Comparison of ENCODE assay signal across 10 mouse cellular contexts in the genomic region with DNA sequence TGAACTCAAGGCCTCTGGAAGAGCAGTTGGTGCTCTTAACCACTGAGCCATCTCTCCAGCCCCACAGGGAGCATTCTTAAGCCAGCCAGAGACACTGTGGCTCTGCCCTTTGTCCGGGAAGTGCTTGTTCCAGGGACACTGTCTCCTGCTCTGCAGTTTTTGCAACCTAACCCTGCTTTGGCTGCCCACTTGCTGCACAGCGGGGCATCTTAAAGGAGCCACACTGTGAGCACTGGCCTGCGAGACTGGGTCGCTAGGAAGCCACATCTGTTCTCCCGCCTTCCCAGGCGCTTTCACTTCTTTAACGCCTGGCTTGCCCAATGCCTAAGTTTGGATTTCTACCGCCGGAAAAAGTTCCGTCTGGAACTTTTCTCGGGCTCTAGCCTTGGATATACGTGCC. TPM values are rescaled to one million over a fixed set of nuclear protein-coding genes. Genes with fewer than 3 reads are reported as not detected.
A peak's percentile ranks its signal among the peaks of the same experiment; 100 is the strongest.
DNase-seq lines count a peak whose midpoint lies in the region; ATAC-seq lines count a peak whose summit lies in the region.
"Had no signal": no experiment of that assay in that cellular context is flagged by ENCODE, and none has a peak within 500 bp of the region (broad histone marks: within the 10 kb centered on the region; RNA-seq: fewer than 3 reads in every experiment).

No protein-coding gene starts in this region.

- DNase-seq in embryo, embryonic 11 days = peak; percentile 21
- DNase-seq in embryo, embryonic 10.5 days (ENCODE audit: low spot score) = no peak
- no peak for DNase-seq in heart, postnatal 10 days
- no peak for DNase-seq in midbrain, embryonic 14.5 days
- DNase-seq in thymus, postnatal 25 days = no peak
- DNase-seq: kidney, adult 2 months had no signal

- intact Hi-C loops in heart, postnatal 10 days (cut with DNase I) = no loop called here

- peak overlapping the region; percentile 36 for H3K4me2 ChIP-seq in heart, embryonic 15.5 days
- peak overlapping the region; percentile 9; the same call in 1 of the 2 replicates for H3K4me2 ChIP-seq in midbrain, embryonic 12.5 days (replicated peaks)
- no peak overlapping the region for H3K4me2 ChIP-seq in midbrain, embryonic 14.5 days (ENCODE audit: low read length)
- H3K4me2 ChIP-seq in neural tube, embryonic 15.5 days = peak overlapping the region; percentile 13; the same call in 1 of the 2 replicates

- 26% methylated on average over 12 of the region's 12 CpGs for WGBS in heart, embryonic 15.5 days
- 21% methylated on average over 12 of the region's 12 CpGs for WGBS in midbrain, embryonic 12.5 days
- 19% methylated on average over 12 of the region's 12 CpGs for WGBS in midbrain, embryonic 14.5 days
- 27% methylated on average over 12 of the region's 12 CpGs for WGBS in neural tube, embryonic 15.5 days

- H3K9ac ChIP-seq in heart, embryonic 15.5 days = no peak overlapping the region
- H3K9ac ChIP-seq in midbrain, embryonic 12.5 days (replicated peaks) = no peak overlapping the region
- H3K9ac ChIP-seq in midbrain, embryonic 14.5 days (replicated peaks; ENCODE audit: low read length) = no peak overlapping the region
- no peak overlapping the region for H3K9ac ChIP-seq in neural tube, embryonic 15.5 days (replicated peaks)

- ATAC-seq in heart, embryonic 15.5 days (replicated peaks; ENCODE audit: insufficient number of reproducible peaks, insufficient read depth, low FRiP score, low read depth) = no peak
- no peak for ATAC-seq in midbrain, embryonic 12.5 days (ENCODE audit: low FRiP score, low read depth)
- no peak for ATAC-seq in midbrain, embryonic 14.5 days (ENCODE audit: low FRiP score, low TSS enrichment)
- ATAC-seq in neural tube, embryonic 15.5 days (ENCODE audit: low FRiP score) = no peak

- no peaks in the 10 kb centered on the region for H3K36me3 ChIP-seq in heart, embryonic 15.5 days
- H3K36me3 ChIP-seq in midbrain, embryonic 12.5 days = no peaks in the 10 kb centered on the region
- H3K36me3 ChIP-seq in midbrain, embryonic 14.5 days (ENCODE audit: control insufficient read depth, insufficient read depth, low read length) = no peaks in the 10 kb centered on the region
- H3K36me3 ChIP-seq in neural tube, embryonic 15.5 days = no peaks in the 10 kb centered on the region

- peaks cover 3% of the 10 kb centered on the region; the same call in 1 of the 2 replicates for H3K4me1 ChIP-seq in heart, embryonic 15.5 days (replicated peaks)
- H3K4me1 ChIP-seq in midbrain, embryonic 12.5 days = no peaks in the 10 kb centered on the region
- no peaks in the 10 kb centered on the region for H3K4me1 ChIP-seq in midbrain, embryonic 14.5 days (ENCODE audit: control insufficient read depth, insufficient read depth, low read length)
- H3K4me1 ChIP-seq in neural tube, embryonic 15.5 days = no peaks in the 10 kb centered on the region

- no peaks in the 10 kb centered on the region for H3K27me3 ChIP-seq in heart, embryonic 15.5 days
- no peaks in the 10 kb centered on the region for H3K27me3 ChIP-seq in midbrain, embryonic 12.5 days
- H3K27me3 ChIP-seq in midbrain, embryonic 14.5 days (ENCODE audit: control insufficient read depth, insufficient read depth, low read length) = no peaks in the 10 kb centered on the region
- H3K27me3 ChIP-seq in neural tube, embryonic 15.5 days (replicated peaks) = no peaks in the 10 kb centered on the region

- no peak overlapping the region for H3K4me3 ChIP-seq in heart, embryonic 15.5 days
- no peak overlapping the region for H3K4me3 ChIP-seq in midbrain, embryonic 12.5 days
- no peak overlapping the region for H3K4me3 ChIP-seq in midbrain, embryonic 14.5 days (replicated peaks; ENCODE audit: low read depth, low read length)
- H3K4me3 ChIP-seq in neural tube, embryonic 15.5 days (replicated peaks) = no peak overlapping the region
- H3K4me3 ChIP-seq: layer of hippocampus, adult 2 months had no signal

- no peak overlapping the region for H3K27ac ChIP-seq in heart, embryonic 15.5 days
- H3K27ac ChIP-seq in midbrain, embryonic 12.5 days (replicated peaks) = no peak overlapping the region
- no peak overlapping the region for H3K27ac ChIP-seq in midbrain, embryonic 14.5 days (replicated peaks; ENCODE audit: low read depth, low read length)
- H3K27ac ChIP-seq in neural tube, embryonic 15.5 days (replicated peaks) = no peak overlapping the region
- H3K27ac ChIP-seq: layer of hippocampus, adult 2 months had no signal

- no peaks in the 10 kb centered on the region for H3K9me3 ChIP-seq in heart, embryonic 15.5 days (replicated peaks)
- H3K9me3 ChIP-seq in midbrain, embryonic 12.5 days = 0 out of 2 replicates have a peak, but pooled peaks cover 1% of the 10 kb centered on the region
- H3K9me3 ChIP-seq in midbrain, embryonic 14.5 days (ENCODE audit: control insufficient read depth, low read length) = no peaks in the 10 kb centered on the region
- no peaks in the 10 kb centered on the region for H3K9me3 ChIP-seq in neural tube, embryonic 15.5 days (replicated peaks)

RNA-seq across cellular contexts. Expression of a gene that starts 17.1 kb away (rescaled TPM):
- 611 and 667 TPM in 2 replicates for polyA plus RNA-seq in heart, embryonic 15.5 days (2015; fragmentation: Nextera tagmentation; extraction: Ambion mirVana)
- 100 to 1,000 TPM; 738 to 749 TPM for total RNA-seq in heart, postnatal 10 days (2021)
- 1,324 and 1,373 TPM in 2 replicates for polyA plus RNA-seq in midbrain, embryonic 12.5 days (2016; fragmentation: Nextera tagmentation; extraction: Ambion mirVana)
- 1,339 and 1,573 TPM in 2 replicates for polyA plus RNA-seq in midbrain, embryonic 14.5 days (2014; fragmentation: Nextera tagmentation; extraction: Ambion mirVana)
- polyA plus RNA-seq in neural tube, embryonic 15.5 days (2015; fragmentation: Nextera tagmentation; extraction: Ambion mirVana) = 1,285 and 1,371 TPM in 2 replicates

RNA-seq across cellular contexts. Expression of a gene that starts 36.5 kb away (rescaled TPM):
- 82.3 and 95.8 TPM in 2 replicates for polyA plus RNA-seq in heart, embryonic 15.5 days (2015; fragmentation: Nextera tagmentation; extraction: Ambion mirVana)
- 100 to 1,000 TPM; 108 to 112 TPM for total RNA-seq in heart, postnatal 10 days (2021)
- 140 and 142 TPM in 2 replicates for polyA plus RNA-seq in midbrain, embryonic 12.5 days (2016; fragmentation: Nextera tagmentation; extraction: Ambion mirVana)
- 83.7 and 114 TPM in 2 replicates for polyA plus RNA-seq in midbrain, embryonic 14.5 days (2014; fragmentation: Nextera tagmentation; extraction: Ambion mirVana)
- 102 and 107 TPM in 2 replicates for polyA plus RNA-seq in neural tube, embryonic 15.5 days (2015; fragmentation: Nextera tagmentation; extraction: Ambion mirVana)
